Mouse (Mus musculus) limb, embryonic 14.5 days (tissue): ENCODE results near the gene Hepacam2. TPM values are rescaled to one million over a fixed set of nuclear protein-coding genes. Genes with fewer than 3 reads are reported as not detected.

Experiments
- ATAC-seq: fragments of 200-750 bp; cut with Nextera tagmentation; 2 replicates; pipeline ENCODE4 v1.8.0; 2017; ENCODE audit warnings: low read depth, moderate number of reproducible peaks, moderate TSS enrichment; ENCODE audit not compliant: low FRiP score
- DNase-seq: peaks from one replicate; pipeline ENCODE4 v3.0.0-alpha.2; 2015; ENCODE audit warnings: low spot score
- H3K27ac ChIP-seq: fragments of 300-500 bp; sonication (generic); replicated peaks from 2 replicates; pipeline ENCODE4 v1.5.1; 2014; ENCODE audit warnings: low read depth, mild to moderate bottlenecking, low read length, moderate library complexity, mixed read lengths
- H3K27me3 ChIP-seq: fragments of 300-500 bp; sonication (generic); 2 replicates; pipeline ENCODE4 v1.6.1; 2014; ENCODE audit warnings: low read length, mixed read lengths; ENCODE audit not compliant: control insufficient read depth, insufficient read depth
- H3K36me3 ChIP-seq: fragments of 300-500 bp; sonication (generic); 2 replicates; pipeline ENCODE4 v1.6.1; 2014; ENCODE audit warnings: mild to moderate bottlenecking, low read length, moderate library complexity, mixed read lengths; ENCODE audit not compliant: control insufficient read depth, insufficient read depth
- H3K4me1 ChIP-seq: fragments of 300-500 bp; sonication (generic); 2 replicates; pipeline ENCODE4 v1.6.1; 2014; ENCODE audit warnings: antibody characterized with exemption, low read length, mixed read lengths; ENCODE audit not compliant: control insufficient read depth, insufficient read depth
- H3K4me2 ChIP-seq: fragments of 300-500 bp; sonication (generic); replicated peaks from 2 replicates; pipeline ENCODE4 v1.6.1; 2014; ENCODE audit warnings: low read depth, mild to moderate bottlenecking, low read length, moderate library complexity; ENCODE audit not compliant: severe bottlenecking
- H3K4me3 ChIP-seq: fragments of 300-500 bp; sonication (generic); replicated peaks from 2 replicates; pipeline ENCODE4 v1.5.1; 2014; ENCODE audit warnings: low read length
- H3K9ac ChIP-seq: fragments of 300-500 bp; sonication (generic); 2 replicates; pipeline ENCODE4 v1.6.1; 2014; ENCODE audit warnings: mild to moderate bottlenecking, low read depth, low read length, moderate library complexity; ENCODE audit not compliant: severe bottlenecking
- H3K9me3 ChIP-seq: fragments of 300-500 bp; sonication (generic); 2 replicates; pipeline ENCODE4 v1.6.1; 2016; ENCODE audit warnings: low read length; ENCODE audit not compliant: control insufficient read depth
- POLR2A ChIP-seq: fragments of 200-500 bp; IDR thresholded peaks from 2 replicates; pipeline ENCODE4 v1.8.0; 2012; ENCODE audit warnings: inconsistent platforms, mild to moderate bottlenecking, moderate library complexity, borderline replicate concordance; ENCODE audit not compliant: insufficient read depth, insufficient read length; ENCODE audit errors: extremely low read depth
- WGBS: fragments of 180-500 bp; shearing (Covaris S2); extraction: QIAGEN DNeasy Blood & Tissue Kit; methylation state at CpG from one replicate; pipeline ENCODE4 v1.1.7; 2014; 5-methylcytosine and 5-hydroxymethylcytosine counted together
- polyA plus RNA-seq, 2 experiments: library from polyadenylated mRNA; depleted of rRNA in 1 of 2; stranded (reverse) in 1 of 2; unstranded in 1 of 2; fragments of >200 nt; fragmentation: Nextera tagmentation in 1 of 2; extraction: Ambion mirVana in 1 of 2; gene quantifications; 2 replicates each; pipeline versions ENCODE4 v1.2.1 to v1.2.3; 2012 to 2014

Hepacam2 gene
- polyA plus RNA-seq, 2 experiments, result 0.34 TPM; not detected in 1

DNA sequence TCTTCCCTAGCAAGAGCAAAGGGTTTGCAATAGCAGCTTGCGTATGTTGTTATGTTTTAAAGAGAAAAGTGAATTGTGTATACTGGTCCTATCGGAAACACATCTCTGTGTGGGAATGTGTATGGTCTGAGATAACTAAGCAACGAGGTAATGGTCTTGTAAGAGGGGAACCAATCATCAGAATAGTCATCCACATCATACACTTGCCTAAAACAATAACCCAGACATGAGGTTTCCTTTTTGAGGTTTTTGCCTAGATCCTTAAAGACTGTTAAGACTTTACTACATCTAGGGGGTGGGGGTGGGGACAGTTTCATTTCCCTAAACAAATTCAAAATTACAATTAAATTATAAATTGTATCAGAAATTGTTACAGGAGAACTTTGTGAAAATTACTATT lies 13.0 kb downstream of the Hepacam2 start:
- no peak for TF ChIP-seq POLR2A
- no peaks in the 10 kb centered on the region for H3K36me3 ChIP-seq
- DNase-seq, result no peak
- no peaks in the 10 kb centered on the region for H3K4me1 ChIP-seq
- no peak overlapping the region for H3K27ac ChIP-seq
- H3K4me3 ChIP-seq, result no peak overlapping the region
- WGBS, result 80% methylated on average over 3 of the region's 3 CpGs
- no peak overlapping the region for H3K9ac ChIP-seq
- no peaks in the 10 kb centered on the region for H3K9me3 ChIP-seq
- H3K27me3 ChIP-seq, result no peaks in the 10 kb centered on the region
- no peak for ATAC-seq
- H3K4me2 ChIP-seq, result no peak overlapping the region

GRCm38 (mm10) chr6:3481705-3482104 lies 16.4 kb downstream of the Hepacam2 start:
- Histone ChIP-seq H3K4me3 (no peak overlapping the region), H3K9me3 (no peaks in the 10 kb centered on the region), H3K27ac (no peak overlapping the region), H3K9ac (no peak overlapping the region), H3K4me2 (no peak overlapping the region), H3K4me1 (no peaks in the 10 kb centered on the region), H3K27me3 (no peaks in the 10 kb centered on the region), H3K36me3 (no peaks in the 10 kb centered on the region)
- DNase-seq (no peak), ATAC-seq (no peak)
- 76% methylated on average over 3 of the region's 3 CpGs for WGBS
- no peak for TF ChIP-seq POLR2A

- DNase-seq, result no peak
- Histone ChIP-seq H3K9me3 (no peaks in the 10 kb centered on the region), H3K27me3 (no peaks in the 10 kb centered on the region), H3K4me3 (no peak overlapping the region), H3K9ac (no peak overlapping the region), H3K27ac (no peak overlapping the region), H3K36me3 (no peaks in the 10 kb centered on the region), H3K4me1 (no peaks in the 10 kb centered on the region), H3K4me2 (no peak overlapping the region)
- 40% methylated on average over 5 of the region's 5 CpGs for WGBS
- no peak for TF ChIP-seq POLR2A
- ATAC-seq, result no peak
Observed at GRCm38 (mm10) chr6:3479853-3480252, 18.2 kb downstream of the Hepacam2 start.

DNA sequence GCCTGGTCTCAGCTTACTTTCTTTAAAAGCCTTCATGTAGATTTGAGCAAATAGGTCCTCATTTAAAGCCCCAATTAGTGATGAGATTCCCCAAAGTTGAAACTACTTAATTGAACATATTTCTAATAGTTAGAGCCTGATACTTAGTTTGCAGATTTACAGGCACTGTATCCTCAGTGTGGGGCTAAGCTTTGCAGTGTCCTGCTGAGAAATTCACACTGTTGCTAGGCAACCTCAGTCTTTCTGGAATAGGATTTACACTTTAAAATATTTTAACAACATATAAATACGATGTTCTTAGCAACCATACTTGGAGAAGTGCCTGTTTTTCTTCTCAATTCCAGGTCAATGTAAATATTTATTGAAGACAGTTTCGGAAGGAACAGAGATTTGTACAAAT lies 21.8 kb downstream of the Hepacam2 start:
- ATAC-seq, result no peak
- no peak for TF ChIP-seq POLR2A

DNA sequence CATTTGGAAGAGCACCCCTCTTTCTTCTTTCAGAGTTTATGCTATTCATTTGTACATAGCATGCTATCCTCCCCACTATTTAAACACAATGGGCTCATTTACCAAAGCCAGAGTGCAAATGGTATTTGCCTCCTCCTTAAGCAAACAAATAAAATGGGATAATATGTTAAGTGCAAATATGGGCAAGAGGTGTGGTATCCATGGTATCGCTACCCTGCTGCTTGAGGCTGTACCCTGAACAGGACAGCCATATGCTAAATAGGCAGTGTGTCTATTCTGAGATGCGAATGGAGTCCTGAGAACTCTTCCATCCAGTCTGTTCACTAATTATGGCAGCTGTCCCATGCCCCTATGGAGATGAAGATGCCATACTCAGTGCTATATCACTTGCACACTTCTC lies 27.4 kb downstream of the Hepacam2 start:
- no peaks in the 10 kb centered on the region for H3K36me3 ChIP-seq
- H3K27me3 ChIP-seq, result no peaks in the 10 kb centered on the region
- no peak overlapping the region for H3K27ac ChIP-seq
- no peak for ATAC-seq
- DNase-seq, result no peak
- WGBS, result 77% methylated on average over 2 of the region's 2 CpGs
- no peak for TF ChIP-seq POLR2A
- no peak overlapping the region for H3K4me3 ChIP-seq
- H3K4me2 ChIP-seq, result no peak overlapping the region
- H3K9ac ChIP-seq, result no peak overlapping the region
- no peaks in the 10 kb centered on the region for H3K4me1 ChIP-seq
- H3K9me3 ChIP-seq, result no peaks in the 10 kb centered on the region

More for the DNA sequence above, 21.8 kb downstream of the Hepacam2 start:
- no peak overlapping the region for H3K27ac ChIP-seq
- H3K27me3 ChIP-seq, result no peaks in the 10 kb centered on the region
- 39% methylated on average over 2 of the region's 2 CpGs for WGBS
- H3K4me2 ChIP-seq, result no peak overlapping the region
- no peak for DNase-seq
- H3K4me1 ChIP-seq, result no peaks in the 10 kb centered on the region
- H3K9me3 ChIP-seq, result no peaks in the 10 kb centered on the region
- no peaks in the 10 kb centered on the region for H3K36me3 ChIP-seq
- H3K9ac ChIP-seq, result no peak overlapping the region
- H3K4me3 ChIP-seq, result no peak overlapping the region

- WGBS, result 49% methylated on average over 1 of the region's 1 CpGs
- Histone ChIP-seq H3K4me3 (no peak overlapping the region), H3K4me1 (no peaks in the 10 kb centered on the region), H3K9ac (no peak overlapping the region), H3K9me3 (no peaks in the 10 kb centered on the region), H3K27ac (no peak overlapping the region), H3K4me2 (no peak overlapping the region), H3K27me3 (no peaks in the 10 kb centered on the region), H3K36me3 (no peaks in the 10 kb centered on the region)
- no peak for DNase-seq
- ATAC-seq, result no peak
- no peak for TF ChIP-seq POLR2A
Observed at GRCm38 (mm10) chr6:3468627-3469026, 29.5 kb downstream of the Hepacam2 start.
